Mouse (Mus musculus): ENCODE data around the gene Man2b1.
A peak's percentile ranks its signal among the peaks of the same experiment; 100 is the strongest.
"Not testable (repeated sequence)": the region's sequence is repeated elsewhere in the genome, so short reads cannot be mapped to it uniquely, and the experiment has no call there.

Man2b1 gene

DNA sequence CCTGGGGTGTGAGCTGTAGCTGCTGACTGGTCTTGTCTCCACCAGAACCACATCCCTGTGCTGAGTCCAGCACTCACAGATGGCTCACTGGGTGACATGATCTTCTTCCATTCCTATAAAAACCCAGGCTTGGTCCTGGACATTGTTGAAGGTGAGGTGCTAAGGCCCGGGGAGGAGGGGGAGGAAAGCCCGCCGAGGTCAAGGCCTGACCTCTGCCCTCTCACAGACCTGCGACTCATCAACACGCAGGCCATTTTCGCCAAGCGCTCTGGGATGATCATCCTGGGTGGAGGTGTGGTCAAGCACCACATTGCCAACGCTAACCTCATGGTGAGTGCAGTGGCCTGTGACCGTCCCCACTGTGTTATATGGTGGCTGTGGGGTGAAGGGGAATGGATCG, 8.9 kb upstream of the Man2b1 start:
- no peak for DNase-seq (ENCODE audit: low spot score)

GRCm38 (mm10) chr8:85074617-85075016, 8.5 kb upstream of the Man2b1 start:
- DNase-seq (ENCODE audit: low spot score) = no peak

DNA sequence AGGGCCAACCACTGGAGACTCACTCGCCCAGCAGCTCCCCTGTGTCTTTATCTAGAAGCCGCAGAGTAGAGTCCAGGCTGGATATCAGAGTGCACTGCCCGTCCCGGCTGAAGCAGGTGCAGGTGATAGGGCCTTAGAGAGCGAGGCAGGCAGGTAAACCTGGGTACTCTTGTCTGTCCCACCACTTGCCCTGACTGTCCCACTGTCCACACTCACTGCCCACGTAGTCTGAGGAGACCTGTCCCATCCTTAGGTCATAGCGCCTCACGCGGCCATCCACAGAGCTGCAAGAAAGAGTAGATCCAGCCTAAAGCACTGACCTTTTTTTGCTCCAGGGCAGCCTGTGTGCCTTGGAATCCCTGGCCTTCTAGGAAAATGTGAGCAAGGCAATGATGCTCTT, 7.1 kb upstream of the Man2b1 start:
- no peak for DNase-seq (ENCODE audit: low spot score)

DNA sequence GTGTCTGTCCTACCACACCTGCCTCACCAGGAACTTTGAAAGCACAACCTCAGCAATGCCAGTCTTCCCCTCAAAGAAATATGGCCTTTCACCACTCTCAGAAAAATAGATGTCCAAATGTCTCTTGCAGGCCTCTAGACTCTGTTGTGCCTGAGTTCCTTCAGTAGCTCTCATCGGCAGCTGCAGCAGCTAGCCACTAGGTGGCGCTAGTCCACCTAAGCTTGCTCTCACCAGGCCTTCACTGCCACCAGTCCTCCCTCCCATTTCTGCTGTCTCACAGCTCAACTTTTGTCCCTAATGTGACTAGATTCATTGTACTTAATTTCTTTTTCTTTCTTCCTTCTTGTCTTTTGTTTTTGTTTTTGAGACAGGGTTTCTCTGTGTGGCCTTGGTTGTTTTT, 6.1 kb upstream of the Man2b1 start:
- DNase-seq (ENCODE audit: low spot score) = no peak

DNA sequence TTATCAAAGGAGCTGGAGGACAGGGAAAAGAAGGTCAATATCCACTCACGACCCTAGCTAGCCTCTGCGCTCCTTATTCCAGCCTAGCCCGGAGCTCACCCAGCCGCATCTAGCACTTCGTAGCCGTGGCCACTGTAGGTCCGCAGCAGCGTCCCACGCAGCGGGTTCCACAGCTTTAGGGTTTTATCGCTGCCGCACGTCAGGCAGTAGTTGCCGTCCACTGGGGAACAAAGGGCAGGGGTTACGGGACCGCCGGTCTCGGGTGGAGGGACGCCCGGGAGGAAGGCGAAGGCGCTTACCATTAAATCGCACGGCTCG, 2.9 kb upstream of the Man2b1 start:
- DNase-seq (ENCODE audit: low spot score) = no peak

DNA sequence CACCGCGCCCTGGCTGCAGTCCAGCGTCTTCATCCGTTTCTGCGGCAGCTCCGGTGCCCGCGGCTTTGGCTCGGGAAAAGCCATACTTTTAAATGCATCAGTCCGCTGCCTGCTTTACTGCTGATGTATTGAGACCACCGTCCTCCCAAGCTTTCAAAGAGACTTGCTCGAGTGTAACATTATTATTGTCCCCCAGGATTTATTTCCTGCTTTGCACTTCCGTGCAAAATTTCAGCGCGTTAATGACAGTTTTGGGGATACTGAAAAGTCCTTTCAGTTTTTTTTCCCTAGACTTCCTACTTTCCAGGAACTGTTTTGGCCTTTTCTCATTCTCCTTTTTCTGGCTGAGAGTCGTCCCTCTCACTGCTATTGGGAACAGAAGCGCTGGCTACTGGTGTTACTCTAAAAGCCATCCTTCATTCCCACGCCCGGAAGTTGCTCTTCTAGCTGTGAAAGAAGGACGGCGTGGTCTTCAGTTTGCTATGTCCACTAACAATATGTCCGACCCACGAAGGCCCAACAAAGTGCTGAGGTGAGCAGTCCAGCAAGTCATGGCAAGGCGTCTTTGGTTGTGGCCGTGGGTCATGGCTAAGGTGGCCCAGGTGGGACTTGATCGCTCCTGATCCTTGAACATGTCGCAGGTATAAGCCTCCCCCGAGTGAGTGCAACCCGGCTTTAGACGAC, 2.4 kb upstream of the Man2b1 start, which contains the start of gene Wdr83os:
Gene Wdr83os, plus strand, starts transcription at position 209 of the 684 bp plus-strand sequence.
- no peak for DNase-seq (ENCODE audit: low spot score)

GRCm38 (mm10) chr8:85081216-85081555, 1.9 kb upstream of the Man2b1 start, which contains the start of gene Wdr83:
Gene Wdr83, minus strand, starts transcription at chr8:85081306.
- DNase-seq (ENCODE audit: low spot score) = no peak

- not testable (repeated sequence) for DNase-seq (ENCODE audit: low spot score)
Measured at GRCm38 (mm10) chr8:85082169-85082568, 901 bp upstream of the Man2b1 start.

DNA sequence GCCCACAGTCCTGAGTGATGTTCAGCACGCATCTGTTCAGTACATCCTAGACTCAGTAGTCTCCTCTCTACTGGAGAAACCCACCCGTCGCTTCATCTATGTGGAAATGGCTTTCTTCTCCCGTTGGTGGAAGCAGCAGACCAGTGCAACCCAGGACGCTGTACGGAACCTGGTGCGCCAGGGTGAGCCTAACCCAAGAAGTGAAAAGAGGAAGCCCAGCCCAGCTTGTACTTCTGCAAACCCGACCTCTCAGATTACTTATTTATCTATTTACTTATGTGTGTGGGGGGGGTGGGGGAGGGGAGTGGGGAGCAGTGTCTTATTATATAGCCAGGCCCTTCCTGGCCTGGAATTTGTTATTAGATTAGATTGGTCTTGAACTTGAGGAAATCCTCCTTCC, 1.6 kb downstream of the Man2b1 start:
- DNase-seq (ENCODE audit: low spot score) = no peak

- no peak for DNase-seq (ENCODE audit: low spot score)
Measured at GRCm38 (mm10) chr8:85086238-85086637, 3.2 kb downstream of the Man2b1 start.

- DNase-seq (ENCODE audit: low spot score) = no peak
Measured at GRCm38 (mm10) chr8:85088771-85089170, 5.7 kb downstream of the Man2b1 start.

DNA sequence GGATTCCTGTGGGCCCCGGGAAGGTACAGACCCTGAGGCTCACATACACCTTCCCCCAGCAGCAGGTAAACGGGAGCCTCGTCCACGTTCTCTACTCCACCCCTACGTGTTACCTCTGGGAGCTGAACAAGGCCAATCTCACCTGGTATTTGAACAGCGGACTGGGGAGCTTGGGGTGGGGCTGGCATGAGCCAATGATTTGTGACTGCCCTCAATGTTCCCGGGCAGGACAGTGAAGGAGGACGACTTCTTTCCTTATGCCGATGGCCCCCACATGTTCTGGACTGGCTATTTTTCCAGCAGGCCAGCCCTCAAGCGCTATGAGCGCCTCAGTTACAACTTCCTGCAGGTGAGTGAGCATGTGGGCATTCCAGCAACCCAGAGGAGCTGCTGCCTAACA, 7.8 kb downstream of the Man2b1 start:
- no peak for DNase-seq (ENCODE audit: low spot score)

GRCm38 (mm10) chr8:85091526-85092090, 8.5 kb downstream of the Man2b1 start:
- no peak for DNase-seq (ENCODE audit: low spot score)

GRCm38 (mm10) chr8:85095051-85095450, 12.0 kb downstream of the Man2b1 start:
- DNase-seq (ENCODE audit: low spot score) = no peak

GRCm38 (mm10) chr8:85095566-85095965, 12.5 kb downstream of the Man2b1 start:
- no peak for DNase-seq (ENCODE audit: low spot score)

DNA sequence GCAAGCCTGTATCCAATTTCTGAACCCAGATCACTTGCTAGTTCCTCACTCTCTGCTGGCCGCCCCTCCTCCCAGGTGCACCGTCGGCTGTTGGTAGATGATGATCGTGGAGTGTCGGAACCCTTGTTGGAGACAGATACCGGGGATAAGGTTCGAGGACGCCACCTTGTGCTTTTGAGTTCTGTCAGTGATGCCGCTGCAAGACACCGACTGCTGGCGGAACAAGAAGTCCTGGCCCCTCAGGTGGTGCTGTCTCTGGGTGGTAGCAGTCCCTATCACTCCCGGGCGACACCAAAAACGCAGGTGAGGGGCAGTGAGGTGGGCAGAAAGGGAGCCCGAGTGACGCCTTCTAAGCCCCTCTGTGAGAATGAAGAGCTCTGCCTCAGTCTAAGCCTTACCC, 13.1 kb downstream of the Man2b1 start:
- no peak for DNase-seq (ENCODE audit: low spot score)

- DNase-seq (ENCODE audit: low spot score) = no peak
Measured at GRCm38 (mm10) chr8:85096850-85097249, 13.8 kb downstream of the Man2b1 start.

DNA sequence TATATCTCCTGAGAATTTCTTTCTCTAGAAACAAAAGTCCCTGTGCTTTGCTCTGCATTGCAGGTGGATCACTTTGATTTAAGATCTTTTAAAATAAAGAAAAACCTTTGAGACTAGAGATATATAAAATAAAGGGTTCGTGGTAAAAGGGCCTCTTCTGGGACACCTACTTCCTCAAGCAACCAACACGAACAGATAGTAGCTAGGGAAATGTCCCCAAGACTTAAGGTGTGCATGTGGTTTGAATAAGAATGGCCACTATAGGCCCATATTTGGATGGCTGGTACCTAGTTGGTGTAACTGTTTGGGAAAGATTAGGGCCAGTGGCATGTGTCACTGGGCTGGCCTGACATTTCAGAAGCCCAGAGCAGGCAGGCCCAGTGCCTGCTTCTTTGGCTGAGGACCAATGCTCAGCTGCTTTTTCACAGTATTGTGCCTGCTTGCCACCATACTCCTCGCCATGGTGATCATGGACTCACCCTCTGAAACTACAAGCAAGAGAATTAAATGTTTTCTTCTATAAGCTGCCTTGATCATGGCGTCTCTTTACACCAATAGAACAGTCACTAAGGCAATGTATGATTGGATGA, 17.1 kb downstream of the Man2b1 start:
- DNase-seq (ENCODE audit: low spot score) = no peak

- DNase-seq (ENCODE audit: low spot score) = no peak
Measured at GRCm38 (mm10) chr8:85113241-85113640, 30.2 kb downstream of the Man2b1 start.

DNA sequence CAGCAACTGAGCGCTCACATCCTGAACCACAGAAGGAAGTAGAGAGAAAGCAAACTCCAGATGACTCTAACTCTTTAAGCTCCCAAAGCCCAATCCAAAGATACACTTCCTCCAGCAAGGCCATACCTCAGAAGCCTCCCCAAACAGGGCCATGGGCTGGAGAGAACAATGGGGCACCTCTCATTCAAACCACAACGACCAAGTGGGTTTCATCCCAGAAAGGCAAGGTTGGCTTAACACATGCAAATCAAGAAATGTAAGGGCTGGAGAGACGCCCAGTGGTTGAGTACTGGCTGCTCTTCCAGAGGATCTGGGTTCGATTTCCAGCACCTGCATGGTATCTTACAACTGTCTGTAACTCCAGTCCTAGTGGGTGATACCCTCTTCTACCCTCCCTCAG, 32.4 kb downstream of the Man2b1 start:
- DNase-seq (ENCODE audit: low spot score) = no peak

DNA sequence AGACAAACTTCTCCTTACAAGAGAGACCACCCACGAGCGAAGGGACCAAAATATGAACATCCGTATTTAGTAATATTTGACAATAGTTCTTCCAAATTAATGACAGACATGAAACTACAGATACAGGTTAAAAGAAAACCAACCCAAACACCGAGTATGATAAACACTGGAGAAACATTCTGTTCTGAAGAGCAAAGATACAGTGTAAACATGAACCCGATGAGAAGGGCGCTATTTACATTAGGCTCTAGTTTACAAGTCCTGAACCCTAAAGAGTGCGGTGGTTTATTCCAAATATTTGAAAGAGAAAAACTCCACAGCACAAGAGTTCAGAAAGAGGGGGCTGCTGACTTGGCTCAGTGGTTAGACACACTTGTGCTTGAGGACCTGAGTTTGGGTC, 33.9 kb downstream of the Man2b1 start:
- no peak for DNase-seq (ENCODE audit: low spot score)

GRCm38 (mm10) chr8:85119052-85119981, 36.2 kb downstream of the Man2b1 start:
- peak; percentile 57 for DNase-seq (ENCODE audit: low spot score)

GRCm38 (mm10) chr8:85120251-85120650, 37.2 kb downstream of the Man2b1 start:
- DNase-seq (ENCODE audit: low spot score) = not testable (repeated sequence)

Measured in ovary, postnatal 10 days (tissue).